Mouse (Mus musculus) kidney, adult 2 months (tissue): ENCODE results near the gene Cab39l. TPM values are rescaled to one million over a fixed set of nuclear protein-coding genes. Genes with fewer than 3 reads are reported as not detected.

ENCODE experiments used
- DNase-seq: peaks from one replicate; pipeline ENCODE4 v3.0.0; 2021
- H3K27ac ChIP-seq: fragments of 200-500 bp; 2 replicates; pipeline ENCODE4 v1.5.1; 2012; ENCODE audit warnings: low read depth, low read length, control low read depth, inconsistent platforms; ENCODE audit not compliant: insufficient read depth
- H3K27me3 ChIP-seq: fragments of 200-500 bp; replicated peaks from 2 replicates; pipeline ENCODE4 v1.6.1; 2012; ENCODE audit warnings: mild to moderate bottlenecking, moderate library complexity, low read length, inconsistent platforms; ENCODE audit not compliant: control insufficient read depth, insufficient read depth
- H3K36me3 ChIP-seq: fragments of 200-500 bp; 2 replicates; pipeline ENCODE4 v1.6.1; 2012; ENCODE audit warnings: mild to moderate bottlenecking, moderate library complexity, low read length, inconsistent platforms; ENCODE audit not compliant: control insufficient read depth, insufficient read depth
- H3K4me1 ChIP-seq: fragments of 200-500 bp; 2 replicates; pipeline ENCODE4 v1.6.1; 2011; ENCODE audit warnings: low read length; ENCODE audit not compliant: control insufficient read depth, insufficient read depth
- H3K4me3 ChIP-seq: fragments of 200-500 bp; 2 replicates; pipeline ENCODE4 v1.5.1; 2011; ENCODE audit warnings: mild to moderate bottlenecking, low read depth, low read length, control low read depth; ENCODE audit not compliant: insufficient read depth
- CTCF ChIP-seq: fragments of 200-500 bp; conservative IDR thresholded peaks from 2 replicates; pipeline ENCODE4 v1.5.1; 2011; ENCODE audit warnings: low read depth, mild to moderate bottlenecking, control low read depth, low read length, moderate library complexity, mixed read lengths; ENCODE audit not compliant: insufficient read depth, insufficient read length
- POLR2A ChIP-seq: fragments of 200-500 bp; IDR thresholded peaks from one replicate; pipeline ENCODE4 v1.6.1; 2011; ENCODE audit warnings: low read depth, low read length, control low read depth
- WGBS: fragments of 180-500 bp; shearing (Covaris S2); methylation state at CpG from one replicate; pipeline ENCODE4 v1.1.7; 2018; 5-methylcytosine and 5-hydroxymethylcytosine counted together
- polyA plus RNA-seq: library from polyadenylated mRNA; depleted of rRNA; stranded (reverse); fragments of >200 nt; gene quantifications from 2 replicates; pipeline ENCODE4 v1.2.3, GENCODE M21; 2012

Gene Cab39l
- polyA plus RNA-seq, 1 experiment = 24.6 TPM

- no peaks in the 10 kb centered on the region for H3K4me1 ChIP-seq
- no peak overlapping the region for H3K27ac ChIP-seq
- 62% methylated on average over 7 of the region's 7 CpGs for WGBS
- TF ChIP-seq CTCF (no peak), POLR2A (no peak)
- no peak for DNase-seq
- no peaks in the 10 kb centered on the region for H3K27me3 ChIP-seq
- no peaks in the 10 kb centered on the region for H3K36me3 ChIP-seq
- H3K4me3 ChIP-seq = no peak overlapping the region
These were observed 176.0 kb downstream of the Cab39l start for GRCm38 (mm10) chr14:59616802-59617201.

- Histone ChIP-seq H3K36me3 (no peaks in the 10 kb centered on the region), H3K27me3 (no peaks in the 10 kb centered on the region), H3K4me1 (no peaks in the 10 kb centered on the region), H3K27ac (no peak overlapping the region), H3K4me3 (no peak overlapping the region)
- no peak for TF ChIP-seq CTCF
- no peak for TF ChIP-seq POLR2A
- no peak for DNase-seq
- WGBS = 40% methylated on average over 9 of the region's 9 CpGs
These were observed 183.6 kb downstream of the Cab39l start for GRCm38 (mm10) chr14:59624326-59624885.

- TF ChIP-seq CTCF = no peak; the same call in 1 of the 2 replicates
- TF ChIP-seq POLR2A = no peak
- 1% methylated on average over 62 of the region's 65 CpGs for WGBS
- Histone ChIP-seq H3K27me3 (no peaks in the 10 kb centered on the region), H3K4me3 (peak within 1 kb of the TSS; percentile 54), H3K36me3 (no peaks in the 10 kb centered on the region), H3K27ac (no peak within 1 kb of the TSS), H3K4me1 (no peaks in the 10 kb centered on the region)
- DNase-seq = peak; percentile 68
These were observed 184.5 kb downstream of the Cab39l start, which contains the start of gene Shisa2 for GRCm38 (mm10) chr14:59625158-59625805. Gene Shisa2 (plus strand): TSS chr14:59625308.

GRCm38 (mm10) chr14:59625806-59626364, 185.1 kb downstream of the Cab39l start:
- TF ChIP-seq POLR2A (no peak), CTCF (no peak)
- WGBS = under 1% methylated on average over 51 of the region's 51 CpGs

GRCm38 (mm10) chr14:59626711-59627110, 185.9 kb downstream of the Cab39l start:
- no peaks in the 10 kb centered on the region for H3K27me3 ChIP-seq
- DNase-seq = peak; percentile 32
- TF ChIP-seq POLR2A (no peak), CTCF (no peak)
- peak overlapping the region; percentile 31; the same call in 1 of the 2 replicates for H3K4me3 ChIP-seq
- H3K4me1 ChIP-seq = no peaks in the 10 kb centered on the region
- H3K27ac ChIP-seq = no peak overlapping the region
- no peaks in the 10 kb centered on the region for H3K36me3 ChIP-seq
- 47% methylated on average over 8 of the region's 8 CpGs for WGBS

More at GRCm38 (mm10) chr14:59625806-59626364, 185.1 kb downstream of the Cab39l start:
- peak; percentile 7 for DNase-seq
- H3K4me1 ChIP-seq = no peaks in the 10 kb centered on the region
- no peak overlapping the region for H3K27ac ChIP-seq
- H3K4me3 ChIP-seq = peak overlapping the region; percentile 54
- no peaks in the 10 kb centered on the region for H3K36me3 ChIP-seq
- H3K27me3 ChIP-seq = no peaks in the 10 kb centered on the region

- H3K36me3 ChIP-seq = no peaks in the 10 kb centered on the region
- TF ChIP-seq POLR2A (no peak), CTCF (no peak)
- H3K27ac ChIP-seq = no peak overlapping the region
- no peaks in the 10 kb centered on the region for H3K4me1 ChIP-seq
- DNase-seq = no peak
- WGBS = 62% methylated on average over 9 of the region's 9 CpGs
- H3K27me3 ChIP-seq = no peaks in the 10 kb centered on the region; the same call in 1 of the 2 replicates
- H3K4me3 ChIP-seq = no peak overlapping the region
These were observed 186.4 kb downstream of the Cab39l start for GRCm38 (mm10) chr14:59627142-59627680.

GRCm38 (mm10) chr14:59627823-59628222, 187.1 kb downstream of the Cab39l start:
- Histone ChIP-seq H3K27me3 (no peaks in the 10 kb centered on the region; the same call in 1 of the 2 replicates), H3K36me3 (no peaks in the 10 kb centered on the region), H3K27ac (no peak overlapping the region), H3K4me1 (no peaks in the 10 kb centered on the region), H3K4me3 (no peak overlapping the region)
- DNase-seq = no peak
- TF ChIP-seq POLR2A (no peak), CTCF (no peak)
- 66% methylated on average over 7 of the region's 7 CpGs for WGBS
